Mouse (Mus musculus): ENCODE measurements around the gene Rfwd3.
"Not testable (repeated sequence)": the region's sequence is repeated elsewhere in the genome, so short reads cannot be mapped to it uniquely, and the experiment has no call there.

Rfwd3 gene

DNA sequence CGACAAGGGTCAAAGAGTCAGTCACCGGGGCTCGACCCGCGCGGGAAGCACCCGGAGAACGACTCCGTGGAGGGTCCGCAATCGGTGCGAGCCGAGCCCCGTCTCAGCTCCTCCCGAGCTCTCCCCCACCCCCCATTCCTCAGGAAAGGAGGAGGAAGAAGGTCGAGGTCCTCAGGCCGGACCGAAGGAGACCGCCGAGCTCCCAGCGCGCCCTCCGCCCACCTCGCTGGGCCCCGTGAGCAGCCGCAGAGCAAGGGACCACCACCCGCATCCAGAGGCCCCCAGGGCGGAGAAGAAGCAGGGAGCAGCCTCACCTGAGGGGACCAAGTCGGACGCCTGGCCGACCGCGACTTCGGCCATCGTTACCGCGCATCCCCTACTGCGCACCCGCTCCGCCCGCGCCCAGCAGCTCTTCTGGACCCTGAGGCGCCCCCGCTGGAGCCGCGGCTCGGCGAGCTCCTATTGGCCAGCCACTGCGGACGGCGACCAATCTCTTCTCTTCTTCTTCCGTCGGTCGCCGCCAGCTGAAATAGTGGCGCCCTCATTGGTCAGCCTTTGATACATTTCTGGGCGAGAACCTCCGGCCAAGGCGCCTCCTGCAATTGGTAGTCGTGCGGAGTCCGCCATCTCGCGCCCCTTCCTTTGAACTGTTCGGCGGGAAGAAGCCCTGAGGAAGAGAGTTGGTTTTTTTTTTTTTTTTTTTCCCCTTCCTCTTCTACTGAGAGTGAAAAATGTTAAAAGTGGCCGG, at the start of gene Rfwd3:
Gene Rfwd3 (minus strand): TSS at position 402 of the 748 bp plus-strand sequence.
- peak; percentile 93 for DNase-seq (ENCODE audit: low read depth, low spot score)

- no peak for DNase-seq (ENCODE audit: low read depth, low spot score)
Measured at GRCm38 (mm10) chr8:111343225-111343624, 43.2 kb upstream of the Rfwd3 start.

GRCm38 (mm10) chr8:111340186-111340585, 40.2 kb upstream of the Rfwd3 start:
- no peak for DNase-seq (ENCODE audit: low read depth, low spot score)

- DNase-seq (ENCODE audit: low read depth, low spot score): no peak
Measured at GRCm38 (mm10) chr8:111338370-111339208, 38.6 kb upstream of the Rfwd3 start.

DNA sequence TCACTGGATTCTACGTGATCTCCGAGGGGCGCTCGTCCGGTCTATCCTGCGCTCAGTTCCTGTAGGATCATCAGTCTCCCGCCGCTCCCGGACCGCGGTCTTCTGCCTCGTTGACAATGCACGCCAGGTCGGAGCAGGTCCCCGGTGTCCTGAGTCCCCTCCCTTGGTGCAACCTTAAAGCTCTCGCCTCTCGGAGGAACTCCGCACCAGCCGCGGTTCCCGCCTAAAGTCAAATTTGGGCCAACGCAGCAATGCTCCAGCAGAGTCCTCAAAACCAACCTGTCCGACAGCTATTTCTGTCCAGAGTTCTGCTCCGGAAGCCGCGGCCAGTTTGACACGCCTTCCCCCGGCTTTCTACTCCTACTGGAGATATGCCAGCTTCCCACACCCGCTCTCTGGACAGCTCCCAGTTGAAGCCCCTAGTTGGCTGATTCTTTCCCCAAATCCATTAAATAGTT, 37.9 kb upstream of the Rfwd3 start, which contains the start of gene Mlkl:
Gene Mlkl (minus strand): TSS at position 288 of the 458 bp plus-strand sequence.
- DNase-seq (ENCODE audit: low read depth, low spot score): no peak

DNA sequence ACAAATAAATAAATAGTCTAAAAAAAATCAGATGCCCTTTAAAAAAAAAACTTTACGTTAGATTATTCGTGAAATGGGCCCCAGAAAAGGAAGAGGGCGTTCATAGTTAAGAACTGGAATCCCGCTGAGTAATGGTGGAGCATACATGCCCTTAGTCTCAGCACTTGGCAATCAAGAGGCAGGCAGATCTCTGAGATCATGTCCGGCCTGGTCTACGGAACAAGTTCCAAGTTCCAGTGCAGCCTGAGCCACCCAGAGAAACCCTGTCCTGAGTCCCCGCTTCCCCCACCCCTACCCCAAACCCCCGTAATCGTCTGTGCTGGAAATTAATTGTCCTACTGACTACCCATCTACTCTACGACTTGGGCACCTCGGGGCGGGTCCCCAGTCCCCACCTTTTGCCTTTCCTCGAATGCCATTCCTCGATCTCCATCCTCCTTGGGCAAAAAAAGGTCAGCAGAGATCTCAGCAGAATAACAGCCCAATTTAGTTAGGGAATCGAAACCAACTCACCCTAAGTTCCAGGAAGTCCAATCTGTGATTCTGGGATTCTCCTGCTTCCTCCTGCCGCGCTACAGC, 37.4 kb upstream of the Rfwd3 start:
- DNase-seq (ENCODE audit: low read depth, low spot score): no peak

DNA sequence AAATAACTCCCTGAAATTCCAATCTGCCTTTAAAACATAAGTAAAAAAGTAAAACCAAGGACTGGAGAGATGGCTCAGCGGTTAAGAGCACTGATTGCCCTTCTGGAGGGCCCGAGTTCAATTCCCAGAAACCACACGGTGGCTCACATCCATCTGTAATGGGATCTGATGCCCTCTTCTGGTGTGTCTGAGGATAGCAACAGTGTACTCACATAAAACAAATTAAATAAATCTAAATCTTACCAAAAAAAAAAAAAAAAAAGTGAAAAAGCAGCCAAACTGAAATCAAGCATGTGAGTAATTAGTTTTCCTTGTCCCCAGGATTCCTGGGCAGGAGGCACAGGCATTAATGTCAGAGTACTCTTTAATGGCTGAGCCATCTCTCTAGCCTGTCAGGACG, 36.7 kb upstream of the Rfwd3 start:
- DNase-seq (ENCODE audit: low read depth, low spot score): no peak

- no peak for DNase-seq (ENCODE audit: low read depth, low spot score)
Measured at GRCm38 (mm10) chr8:111325222-111325790, 25.3 kb upstream of the Rfwd3 start.

DNA sequence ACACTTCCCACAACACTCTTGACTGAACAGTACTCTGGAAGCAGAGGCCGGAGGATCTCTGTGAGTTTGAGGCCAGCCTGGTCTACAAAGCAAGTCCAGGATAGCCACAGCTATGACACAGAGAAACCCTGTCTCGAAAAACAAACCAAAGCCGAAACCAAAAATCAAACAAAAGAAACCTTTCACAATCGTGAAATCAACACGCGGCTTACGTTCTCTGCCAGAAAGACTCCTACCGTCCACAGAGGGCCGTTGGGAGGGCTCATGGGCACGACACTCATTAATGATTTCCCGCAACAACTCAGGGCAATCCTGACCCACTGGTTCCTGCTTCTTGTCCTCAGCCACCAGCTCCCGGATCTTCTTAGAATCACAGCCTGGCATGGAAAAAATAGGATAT, 14.7 kb upstream of the Rfwd3 start:
- no peak for DNase-seq (ENCODE audit: low read depth, low spot score)

DNA sequence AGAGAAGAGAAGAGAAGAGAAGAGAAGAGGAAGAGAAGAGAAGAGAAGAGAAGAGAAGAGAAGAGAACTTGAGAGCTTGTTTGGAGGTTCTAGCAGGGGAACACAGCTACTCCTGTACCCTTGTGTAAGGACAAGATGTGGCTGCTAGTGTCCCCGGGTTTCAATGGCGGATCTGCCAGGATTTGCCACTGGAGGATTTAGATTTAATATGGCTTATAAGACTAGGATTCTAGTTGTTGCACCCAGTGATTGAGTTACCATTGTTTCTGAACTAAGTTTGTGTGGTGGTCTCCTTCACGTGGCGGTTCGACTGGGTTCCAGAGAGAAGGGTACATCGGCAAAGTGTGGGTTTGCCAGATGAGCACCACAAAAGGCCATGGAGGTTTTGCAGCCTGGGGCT, 13.9 kb upstream of the Rfwd3 start:
- not testable (repeated sequence) for DNase-seq (ENCODE audit: low read depth, low spot score)

- DNase-seq (ENCODE audit: low read depth, low spot score): peak; percentile 42
Measured at GRCm38 (mm10) chr8:111312758-111313162, 12.7 kb upstream of the Rfwd3 start.

- not testable (repeated sequence) for DNase-seq (ENCODE audit: low read depth, low spot score)
Measured at GRCm38 (mm10) chr8:111310006-111310405, 10.0 kb upstream of the Rfwd3 start.

GRCm38 (mm10) chr8:111305031-111305730, 5.2 kb upstream of the Rfwd3 start:
- no peak for DNase-seq (ENCODE audit: low read depth, low spot score)

DNA sequence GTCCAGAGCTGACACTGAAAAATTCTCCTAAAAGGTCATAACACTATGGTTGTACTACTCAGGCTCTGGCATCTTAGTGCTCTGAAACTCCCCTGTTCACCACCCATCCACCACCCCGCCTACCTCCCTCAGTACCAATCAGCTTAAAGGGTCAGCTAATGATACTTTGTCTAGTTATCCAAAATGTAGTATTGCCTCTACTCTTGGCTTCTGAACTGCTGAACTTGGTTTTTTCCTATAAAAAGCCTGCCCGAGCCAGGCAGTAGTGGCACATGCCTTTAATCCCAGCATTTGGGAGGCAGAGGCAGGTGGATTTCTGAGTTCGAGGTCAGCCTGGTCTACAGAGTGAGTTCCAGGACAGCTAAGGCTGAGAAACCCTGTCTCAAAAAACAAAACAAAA, 4.3 kb upstream of the Rfwd3 start:
- no peak for DNase-seq (ENCODE audit: low read depth, low spot score)

- not testable (repeated sequence) for DNase-seq (ENCODE audit: low read depth, low spot score)
Measured at GRCm38 (mm10) chr8:111303076-111303803, 3.2 kb upstream of the Rfwd3 start.

DNA sequence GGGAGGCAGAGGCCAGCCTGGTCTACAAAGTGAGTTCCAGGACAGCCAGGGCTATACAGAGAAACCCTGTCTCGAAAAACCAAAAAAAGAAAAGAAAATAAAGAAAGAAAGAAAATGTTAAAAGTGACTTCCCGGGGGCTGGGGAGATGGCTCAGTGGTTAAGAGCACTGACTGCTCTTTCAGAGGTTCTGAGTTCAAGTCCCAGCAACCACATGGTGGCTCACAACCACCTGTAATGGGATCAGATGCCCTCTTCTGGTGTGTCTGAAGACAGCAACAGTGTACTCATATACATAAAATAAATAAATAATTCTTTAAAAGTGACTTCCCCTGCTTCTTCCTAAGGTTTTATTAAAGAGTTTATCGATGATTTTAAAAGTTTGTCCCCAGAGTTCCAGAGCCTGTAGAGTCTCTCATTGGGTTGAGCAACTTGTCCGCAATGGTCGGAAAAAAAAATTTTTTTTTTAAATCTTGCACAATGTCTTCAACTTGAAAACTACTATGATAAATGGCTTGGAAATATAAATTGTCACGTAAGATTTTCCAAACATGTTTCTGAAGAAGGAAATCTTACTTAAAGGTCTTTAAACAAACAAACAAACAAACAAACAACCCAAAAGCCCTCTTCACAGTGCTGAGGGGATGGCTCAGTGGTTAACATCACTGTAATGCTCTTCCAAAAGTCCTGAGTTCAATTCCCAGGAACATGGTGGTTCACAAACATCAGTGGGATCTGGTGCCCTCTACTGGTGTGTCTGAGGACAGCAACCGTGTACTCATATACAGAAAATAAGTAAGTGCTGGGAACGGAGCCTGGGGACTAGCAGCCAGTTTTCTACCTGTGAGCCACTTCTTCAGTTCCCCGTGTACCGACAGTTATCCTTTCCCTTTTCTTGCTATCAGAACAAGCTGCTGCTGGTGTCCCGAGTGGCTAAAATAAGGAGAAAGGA, 850 bp upstream of the Rfwd3 start:
- DNase-seq (ENCODE audit: low read depth, low spot score): no peak

DNA sequence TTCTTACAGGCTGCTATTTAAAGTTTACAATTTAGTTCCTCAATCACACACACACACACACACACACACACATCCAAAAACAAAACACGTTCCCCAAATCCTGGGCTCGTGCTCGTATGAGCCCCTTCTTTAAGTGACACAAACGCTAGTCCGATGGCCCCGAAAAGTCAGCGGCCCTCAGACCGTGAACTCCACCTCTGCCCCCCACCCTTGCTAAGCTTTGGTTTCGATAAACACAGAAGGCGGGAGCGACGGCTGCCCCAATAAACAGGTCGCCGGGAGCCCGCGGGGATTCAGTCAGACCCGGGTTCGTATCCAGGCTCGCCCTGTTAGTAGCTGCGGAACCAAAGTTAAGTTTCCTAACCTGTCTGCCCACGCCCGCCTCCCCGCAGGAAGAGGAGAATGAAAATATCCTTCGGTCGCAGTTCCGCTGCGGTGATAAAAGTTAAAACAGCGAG, 630 bp downstream of the Rfwd3 start:
- peak; percentile 60 for DNase-seq (ENCODE audit: low read depth, low spot score)

GRCm38 (mm10) chr8:111298011-111298410, 2.0 kb downstream of the Rfwd3 start:
- DNase-seq (ENCODE audit: low read depth, low spot score): no peak

DNA sequence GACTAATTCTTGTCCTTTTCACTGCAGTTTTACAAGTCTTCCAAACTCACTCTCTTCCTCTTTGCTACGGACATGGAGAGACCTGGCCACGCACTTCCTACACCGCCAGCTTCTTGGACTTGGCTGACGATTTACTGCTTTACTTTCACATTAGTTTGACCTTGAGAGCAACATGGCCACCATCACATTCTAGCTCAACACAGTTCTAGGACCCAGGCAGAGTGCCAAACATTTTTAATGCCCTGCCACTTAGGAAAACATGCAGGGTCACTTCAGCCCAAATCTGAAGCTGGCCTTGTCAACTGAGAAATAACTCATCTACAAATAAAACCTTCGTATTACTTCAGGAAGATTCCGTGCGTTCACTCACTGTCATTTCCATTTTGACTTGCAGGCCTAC, 8.3 kb downstream of the Rfwd3 start:
- DNase-seq (ENCODE audit: low read depth, low spot score): no peak
